Mouse (Mus musculus): ENCODE results near the gene Gsdma3.

Gsdma3 gene

DNA sequence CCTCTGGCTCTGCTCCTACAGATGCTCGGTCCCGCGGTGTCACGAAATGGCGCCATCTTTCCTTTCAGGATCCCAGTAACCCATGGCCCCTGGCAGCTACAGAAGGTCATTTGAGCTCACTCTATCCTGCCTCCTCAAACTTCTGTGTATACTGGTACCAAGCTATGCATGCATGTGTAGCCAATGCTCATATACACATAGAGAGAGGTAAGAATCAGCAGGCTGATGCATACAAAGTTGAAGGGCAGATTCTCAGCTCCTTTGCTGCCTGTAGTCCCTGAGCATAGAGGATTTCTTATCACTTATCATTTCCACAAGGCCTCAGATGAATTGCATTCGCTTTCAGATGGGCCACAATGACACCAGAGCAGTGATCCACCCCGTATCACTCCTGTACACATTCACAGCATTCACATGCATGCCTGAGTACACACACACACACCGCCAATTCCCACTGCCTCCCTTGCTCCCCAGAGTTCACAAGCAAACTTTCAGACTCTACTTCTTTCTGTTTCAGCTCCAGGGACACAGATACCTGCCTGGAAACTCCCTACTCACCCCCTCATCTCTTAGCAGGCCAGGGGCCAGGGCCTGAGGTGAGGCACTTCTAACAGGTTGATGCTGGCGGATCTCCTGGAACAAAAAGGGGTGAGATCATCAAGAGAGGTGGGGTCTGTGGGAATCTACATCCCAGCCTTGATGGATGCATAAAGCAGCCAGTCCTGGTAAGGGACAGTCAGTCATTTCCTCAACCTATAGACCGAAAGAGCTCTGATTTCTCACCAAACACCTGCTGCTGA, at the start of gene Gsdma3, which contains the start of gene Gm12355:
Gene Gsdma3, plus strand, starts transcription at position 750 of the 800 bp plus-strand sequence.
Gene Gm12355, minus strand, starts transcription at position 51 of the 800 bp plus-strand sequence.
- in situ Hi-C loops (cut with MboI, MseI) = no loop called here

DNA sequence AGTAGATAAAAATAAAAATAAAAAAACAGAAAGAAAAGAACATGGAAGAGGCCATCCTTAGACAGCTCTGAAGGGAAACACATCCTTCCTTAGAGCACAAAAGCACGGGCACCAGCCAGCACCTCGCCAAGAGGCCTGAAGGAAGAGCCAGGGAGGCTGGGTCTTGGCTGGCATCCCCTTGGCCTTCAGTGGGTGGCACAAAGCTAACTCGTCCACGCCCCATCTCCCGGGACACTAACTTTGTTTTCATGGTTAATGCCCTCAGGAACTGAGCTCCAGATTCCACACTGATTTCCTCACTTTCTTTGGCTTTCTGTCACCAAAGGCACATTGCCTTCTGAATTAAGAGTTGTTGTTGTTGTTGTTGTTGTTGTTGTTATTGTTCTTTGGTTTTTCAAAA, 48.4 kb upstream of the Gsdma3 start:
- in situ Hi-C loops (cut with MboI, MseI) = no loop called here

DNA sequence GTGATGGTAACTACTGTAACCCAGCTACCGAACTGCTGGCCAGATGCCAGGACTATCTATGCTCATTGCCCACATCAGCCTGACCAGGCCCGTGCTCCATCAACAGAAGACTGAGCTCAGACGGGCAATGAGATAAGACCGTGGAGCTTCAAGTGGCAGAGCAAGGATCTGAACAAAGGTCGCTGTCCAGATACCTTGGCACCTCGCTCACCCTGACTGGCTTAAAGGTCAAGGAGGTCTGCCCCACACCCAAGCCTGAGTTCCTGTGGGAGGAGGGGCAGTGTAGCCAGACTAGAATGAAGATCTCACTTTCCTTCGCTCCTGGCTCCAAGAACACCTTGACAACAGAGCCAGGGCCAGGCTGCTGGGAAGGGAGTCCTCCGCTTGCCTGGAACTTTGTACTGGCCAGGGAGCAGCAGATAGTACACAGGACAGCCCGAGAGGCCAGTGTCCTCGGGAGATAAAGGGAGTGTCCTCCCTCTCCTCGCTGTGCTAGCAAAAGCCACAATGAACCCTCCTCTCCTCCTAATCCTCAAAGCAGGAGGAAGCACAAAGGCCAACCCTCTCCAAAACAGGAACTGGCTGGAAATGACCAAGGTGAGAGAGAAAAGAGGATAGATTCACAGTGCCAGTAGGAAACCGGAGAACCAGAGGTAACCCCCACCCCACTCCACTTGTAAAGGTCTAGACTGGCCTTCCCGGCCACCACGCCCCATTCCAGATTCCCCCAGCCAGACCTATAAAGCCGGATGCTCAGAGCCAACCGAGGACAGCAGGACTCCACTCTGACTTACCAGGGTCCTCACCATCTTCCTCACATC, 45.6 kb upstream of the Gsdma3 start:
- in situ Hi-C loops (cut with MboI, MseI) = loop anchor here (10.0 kb wide), 1 partner anchor 54 kb away; no protein-coding TSS in a partner anchor

DNA sequence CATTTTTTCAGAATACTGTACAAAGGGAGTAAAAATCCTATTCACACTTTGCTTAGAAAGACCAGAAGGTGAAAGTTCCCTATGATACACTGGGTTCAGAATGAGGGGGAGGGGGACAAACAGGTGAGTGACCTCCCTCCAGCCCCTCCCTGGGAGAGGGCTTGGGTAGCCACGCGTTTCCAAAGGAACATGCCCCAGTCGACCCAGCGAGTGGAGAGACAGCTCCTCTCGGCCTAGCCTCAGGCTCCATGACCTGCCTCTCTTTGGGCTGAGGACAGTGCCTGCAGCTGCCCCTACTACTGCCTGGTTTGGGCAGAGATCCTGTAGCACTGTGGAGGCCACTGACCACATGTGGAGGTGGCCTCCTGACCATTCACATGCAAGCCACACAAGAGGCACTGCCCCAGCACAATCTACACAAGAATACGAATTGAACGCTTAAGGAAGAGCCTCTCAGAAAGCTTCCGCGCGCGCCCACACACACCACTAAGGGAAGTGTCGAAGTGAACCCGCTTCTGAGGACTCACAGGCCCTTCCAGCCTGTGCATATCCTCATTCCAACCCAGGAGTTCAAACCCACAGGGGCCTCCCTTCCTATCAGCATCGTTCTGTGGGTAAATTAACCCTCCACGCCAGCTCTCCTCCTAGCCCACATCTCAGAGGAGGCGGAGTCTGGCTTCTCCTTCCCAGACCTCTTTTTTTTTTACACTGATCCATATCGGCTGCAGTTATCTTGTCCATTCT, 44.7 kb upstream of the Gsdma3 start:
- in situ Hi-C loops (cut with MboI, MseI) = loop anchor here (10.0 kb wide), 1 partner anchor 53 kb away; no protein-coding TSS in a partner anchor

DNA sequence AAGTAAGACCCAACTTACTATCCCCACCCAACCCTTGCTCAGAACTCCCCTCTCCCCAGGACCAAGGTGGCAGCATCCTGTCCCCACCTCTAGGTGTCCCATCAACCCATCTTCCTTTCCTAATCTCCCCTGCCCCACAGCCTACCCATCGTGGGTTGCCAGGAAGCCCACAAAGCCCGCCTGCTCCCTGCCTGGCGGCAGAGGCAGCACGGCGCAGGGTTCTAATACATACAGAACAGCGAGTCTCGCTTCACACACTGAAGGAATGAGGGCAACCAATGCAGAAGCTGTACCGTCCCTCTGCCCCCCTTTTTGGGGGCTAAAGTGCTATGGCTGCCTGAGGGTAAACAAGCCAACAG, 44.2 kb upstream of the Gsdma3 start:
- in situ Hi-C loops (cut with MboI, MseI) = loop anchor here (10.0 kb wide), 1 partner anchor 53 kb away; no protein-coding TSS in a partner anchor

DNA sequence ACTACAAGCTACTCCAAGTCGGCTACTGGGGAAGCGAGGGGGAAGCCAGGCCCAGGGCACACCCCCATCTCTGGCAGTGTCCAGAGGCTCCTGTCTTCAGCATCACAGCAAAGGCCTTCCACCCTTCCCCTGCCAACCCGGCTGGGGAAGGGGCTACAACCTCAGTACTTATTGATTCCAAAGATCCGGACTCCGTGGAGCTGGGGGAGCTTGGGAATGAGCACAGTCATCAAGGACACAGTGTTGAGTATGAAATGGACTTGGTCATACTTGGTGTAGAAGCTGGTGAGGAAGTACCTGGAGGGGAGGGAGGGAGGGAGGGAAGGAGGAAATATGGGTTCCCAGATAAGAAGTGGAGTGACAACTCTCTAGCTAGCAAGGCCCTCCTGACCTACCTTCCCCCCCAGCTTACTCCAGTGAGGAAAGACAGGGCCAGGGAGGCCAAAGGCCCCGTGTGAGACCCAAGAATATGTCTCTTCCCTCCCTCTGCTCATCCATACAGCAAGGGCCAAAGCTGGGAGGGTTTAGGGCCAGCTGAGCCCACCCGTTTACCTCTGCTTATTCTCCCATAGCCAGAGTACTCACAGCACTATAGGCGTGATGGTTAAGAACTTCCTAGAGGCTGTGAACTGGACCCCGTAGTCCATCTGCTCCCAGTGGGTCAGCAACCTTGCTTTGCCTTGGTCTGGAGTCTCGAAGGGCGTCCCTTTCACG, 43.5 kb upstream of the Gsdma3 start:
- in situ Hi-C loops (cut with MboI, MseI) = loop anchor here (10.0 kb wide), 1 partner anchor 52 kb away; no protein-coding TSS in a partner anchor

DNA sequence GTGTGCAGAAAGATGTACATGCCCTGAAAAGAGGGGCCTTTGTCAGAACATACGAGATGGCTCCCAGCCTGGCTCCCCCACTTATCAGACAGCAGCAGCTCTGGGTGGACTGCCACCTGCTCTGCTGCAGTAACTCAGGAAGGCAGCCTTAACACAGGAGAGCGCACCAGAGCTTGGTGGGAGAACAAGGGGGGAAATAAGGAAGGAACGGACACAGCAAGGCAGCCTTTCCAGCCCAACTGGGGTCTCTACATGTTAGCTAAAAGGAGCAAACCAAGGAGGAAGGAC, 43.0 kb upstream of the Gsdma3 start:
- in situ Hi-C loops (cut with MboI, MseI) = loop anchor here (10.0 kb wide), 1 partner anchor 52 kb away; no protein-coding TSS in a partner anchor

DNA sequence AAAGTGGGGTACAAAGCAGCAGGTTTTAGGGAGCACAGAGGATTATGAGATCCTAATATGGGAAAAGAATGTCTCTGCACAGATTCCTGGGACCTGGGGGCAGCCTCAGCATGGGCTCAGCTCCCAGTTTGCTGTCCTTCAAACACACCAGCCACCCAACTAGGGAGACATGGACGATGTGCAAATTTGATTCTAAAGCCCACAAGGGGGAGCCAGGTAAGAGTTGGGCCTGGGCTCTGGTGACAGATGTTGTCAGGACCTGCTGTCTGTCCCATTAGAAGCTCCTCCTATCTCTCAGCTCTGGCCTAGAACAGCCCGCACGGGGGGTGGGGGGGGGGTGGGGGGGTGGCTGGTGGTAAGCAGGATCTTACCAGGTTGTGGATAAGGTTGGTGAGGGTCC, 42.6 kb upstream of the Gsdma3 start:
- in situ Hi-C loops (cut with MboI, MseI) = loop anchor here (10.0 kb wide), 1 partner anchor 51 kb away; no protein-coding TSS in a partner anchor

DNA sequence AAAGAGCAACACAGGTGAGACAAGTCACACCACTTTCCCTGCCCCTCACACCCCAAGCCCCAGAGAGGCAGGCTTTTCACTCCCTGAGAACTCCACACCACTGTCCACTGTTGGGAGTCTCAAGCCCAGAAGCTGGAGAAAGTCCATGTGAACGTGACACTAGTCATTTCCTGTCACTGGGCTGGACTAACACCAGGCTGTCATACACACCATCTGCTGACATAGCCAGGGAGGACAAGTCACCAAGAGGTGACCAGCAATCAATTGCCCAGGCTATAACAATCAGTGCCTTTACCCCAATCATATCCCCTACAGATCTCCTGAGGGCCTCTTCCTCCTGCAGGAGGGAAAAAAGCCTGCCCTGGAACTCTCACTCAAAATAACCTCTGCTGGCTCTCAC, 42.0 kb upstream of the Gsdma3 start:
- in situ Hi-C loops (cut with MboI, MseI) = loop anchor here (10.0 kb wide), 1 partner anchor 51 kb away; no protein-coding TSS in a partner anchor

DNA sequence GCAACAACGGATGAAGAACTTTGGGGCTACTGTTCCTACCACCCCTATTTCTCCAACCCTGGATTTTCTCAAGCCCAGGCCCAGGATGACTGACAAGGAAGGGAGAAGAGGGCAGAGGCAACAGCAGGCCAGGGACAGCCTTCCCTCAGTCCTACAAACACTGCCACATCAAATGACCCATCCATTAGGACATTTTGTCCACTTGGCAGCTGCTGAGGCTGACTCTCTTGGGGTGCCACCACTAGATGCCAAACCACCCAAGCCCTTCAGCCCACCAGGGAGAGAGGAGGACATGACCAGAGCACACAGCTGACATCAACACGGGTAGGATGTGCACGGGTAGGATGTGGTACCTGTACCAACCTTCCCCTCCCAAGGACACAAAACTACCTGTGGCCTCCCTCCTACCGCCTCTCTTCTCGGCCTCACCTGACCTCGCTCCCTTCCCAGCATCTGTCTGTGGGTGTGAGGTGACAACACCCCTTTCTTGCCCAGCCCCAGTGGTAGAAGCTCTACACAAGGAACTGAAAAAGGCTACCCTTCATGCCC, 41.5 kb upstream of the Gsdma3 start:
- in situ Hi-C loops (cut with MboI, MseI) = loop anchor here (5.0 to 10.0 kb wide), 2 partner anchors 32 to 50 kb away; partner anchors contain the start of gene Zpbp2

DNA sequence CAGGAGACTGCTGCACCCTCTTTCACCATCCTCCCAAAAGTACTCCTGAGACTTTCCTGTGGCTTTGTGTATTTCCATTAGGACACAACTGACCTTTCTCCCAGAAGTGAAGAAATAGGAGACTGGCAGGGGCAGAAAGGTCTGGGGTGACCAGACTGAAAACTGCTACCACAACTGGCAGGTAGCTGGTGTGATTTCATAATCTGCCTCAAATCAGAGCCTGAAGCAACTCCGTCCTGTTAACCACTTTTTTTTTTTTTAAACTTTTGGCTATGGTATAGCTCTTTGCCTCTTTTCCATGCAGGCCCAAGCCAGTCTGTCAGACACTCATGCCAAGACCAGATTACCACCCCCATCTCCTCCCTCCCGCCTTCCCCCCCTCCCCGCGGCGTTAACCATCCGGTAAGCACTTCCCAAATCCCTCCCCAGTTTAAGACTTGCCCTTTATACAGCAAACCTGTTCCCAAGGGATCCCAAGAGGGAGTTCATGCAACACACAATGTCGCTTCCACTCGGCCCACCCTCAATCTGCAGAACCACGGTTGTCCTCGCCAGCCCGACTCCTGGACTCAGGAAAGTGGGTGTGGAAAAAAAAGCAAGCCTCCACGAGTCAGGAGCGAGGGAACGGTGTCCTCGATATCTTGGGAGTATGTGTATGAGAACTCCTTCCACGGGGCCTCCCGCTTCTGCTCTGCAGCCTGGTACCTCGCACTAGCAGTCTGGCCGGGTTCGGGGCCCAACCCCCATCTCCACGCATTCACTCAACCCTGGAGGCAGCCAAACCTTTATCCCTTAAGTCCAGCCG, 39.9 kb upstream of the Gsdma3 start:
- in situ Hi-C loops (cut with MboI, MseI) = loop anchor here (5.0 to 10.0 kb wide), 2 partner anchors 34 to 49 kb away; partner anchors contain the start of gene Zpbp2

DNA sequence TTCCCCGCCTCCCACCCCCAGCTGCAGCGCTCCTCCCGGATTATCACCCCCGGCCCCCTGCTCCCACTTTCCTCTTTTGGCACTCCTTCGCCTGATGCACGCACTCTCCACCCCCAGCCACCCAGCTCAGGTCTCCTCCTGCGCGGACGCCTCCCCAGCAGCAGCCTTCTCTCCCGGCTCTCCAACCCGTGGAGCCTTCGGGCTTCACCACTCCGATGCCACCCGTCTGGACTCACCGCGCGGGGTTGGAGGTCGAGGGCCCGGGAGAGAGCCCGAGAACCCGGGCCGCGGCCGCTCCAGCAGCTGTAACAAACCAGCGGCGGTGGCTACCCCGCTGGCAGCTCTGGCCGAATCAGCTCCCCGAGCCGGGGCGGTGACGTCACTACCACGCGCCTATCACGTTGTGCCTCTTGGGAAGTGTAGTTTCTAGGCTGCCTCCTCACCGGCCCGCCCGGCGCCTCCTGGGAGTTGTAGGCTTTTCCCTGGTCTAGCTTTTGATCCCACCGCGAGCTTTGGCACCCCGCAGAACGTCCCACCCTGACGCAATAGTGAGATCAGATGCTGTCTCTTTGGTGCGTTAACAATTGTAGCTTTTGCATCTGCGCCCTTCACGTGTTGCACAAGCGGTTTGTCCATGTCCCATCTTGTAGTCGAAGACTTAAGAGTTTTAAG, 39.1 kb upstream of the Gsdma3 start, which contains the start of gene Ormdl3:
Gene Ormdl3, minus strand, starts transcription at position 477 of the 672 bp plus-strand sequence.
- in situ Hi-C loops (cut with MboI, MseI) = loop anchor here (5.0 to 10.0 kb wide), 2 partner anchors 35 to 48 kb away; partner anchors contain the start of gene Zpbp2

DNA sequence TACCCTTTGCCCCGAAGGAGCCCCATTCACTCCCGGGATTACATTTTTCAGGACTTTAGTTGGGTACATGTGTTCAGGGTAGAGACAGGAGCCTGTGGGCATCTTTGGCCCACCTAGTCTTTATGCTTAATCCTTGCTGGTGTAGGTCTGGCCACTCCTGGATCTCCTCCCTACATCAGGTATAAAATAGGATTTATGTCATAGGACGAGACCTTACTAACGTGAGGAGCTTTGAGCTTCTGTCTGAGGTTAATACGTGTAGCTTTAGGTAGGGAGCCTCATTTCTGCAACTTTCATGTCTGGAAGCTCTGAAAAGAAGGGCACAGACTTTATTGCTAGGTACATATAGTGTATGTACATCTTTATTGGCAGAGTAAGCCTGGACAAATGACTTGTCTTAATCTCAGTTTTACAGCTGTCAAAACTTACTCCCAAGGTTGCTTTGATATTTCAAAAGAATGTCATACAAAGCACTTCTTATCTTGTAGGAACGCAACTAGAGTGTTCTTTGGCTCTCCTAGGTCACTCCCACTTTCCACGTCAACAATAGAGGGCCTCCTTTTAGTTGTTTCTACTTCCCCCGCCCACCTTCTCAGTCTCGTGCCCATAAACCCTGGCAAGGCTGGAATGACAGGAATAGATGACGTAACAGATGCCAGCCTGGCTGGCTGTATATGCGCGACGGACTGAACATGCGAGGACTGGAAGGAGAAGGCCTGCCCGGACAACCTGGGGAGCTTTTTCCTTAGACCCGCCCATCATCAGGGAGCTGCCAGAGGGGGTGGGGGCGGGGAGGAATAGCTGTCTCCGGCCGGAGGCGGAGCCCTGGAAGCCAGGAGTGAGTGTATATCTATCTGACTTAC, 38.2 kb upstream of the Gsdma3 start:
- in situ Hi-C loops (cut with MboI, MseI) = loop anchor here (5.0 to 10.0 kb wide), 2 partner anchors 36 to 47 kb away; partner anchors contain the start of gene Zpbp2

DNA sequence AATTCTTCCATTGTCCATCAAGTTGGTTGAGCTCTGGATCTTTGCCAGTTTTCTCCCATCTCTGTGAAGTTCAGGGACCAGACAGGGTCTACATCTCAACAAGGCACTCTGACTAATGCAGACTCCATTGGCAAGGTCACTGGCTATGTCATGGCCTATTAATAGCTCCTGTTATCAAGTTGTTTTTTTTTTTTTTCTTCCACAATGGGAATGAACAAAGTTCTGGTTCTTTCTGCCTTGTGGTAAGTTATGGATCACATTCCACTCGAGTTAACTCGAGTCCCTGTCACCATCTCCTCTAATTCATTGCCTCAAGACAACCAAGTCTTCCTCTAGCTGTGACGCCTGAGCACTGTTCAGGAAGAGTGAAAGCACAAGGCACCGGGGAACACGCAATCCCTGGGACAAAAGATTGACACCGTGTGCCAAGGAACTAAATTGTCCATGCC, 37.3 kb upstream of the Gsdma3 start:
- in situ Hi-C loops (cut with MboI, MseI) = loop anchor here (5.0 to 10.0 kb wide), 2 partner anchors 37 to 46 kb away; partner anchors contain the start of gene Zpbp2

DNA sequence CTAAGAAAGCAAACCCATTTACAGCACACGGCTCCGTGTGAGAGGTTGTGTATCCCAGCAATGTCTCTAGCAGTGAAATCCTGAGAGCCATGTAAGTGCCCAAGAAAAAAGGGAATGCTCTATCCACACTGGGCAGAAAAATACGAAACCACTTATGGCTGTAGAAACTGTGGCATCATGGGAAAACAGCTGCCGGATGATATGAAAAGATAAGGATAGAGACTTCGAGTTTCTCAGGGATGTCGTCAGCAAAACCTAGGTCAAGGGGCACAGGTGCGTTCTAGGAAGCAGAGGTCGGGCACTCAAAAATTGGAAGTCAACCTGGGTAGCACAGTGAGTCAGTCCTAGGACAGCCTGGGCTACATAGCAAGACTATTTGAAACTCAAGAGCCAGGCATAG, 36.9 kb upstream of the Gsdma3 start:
- in situ Hi-C loops (cut with MboI, MseI) = loop anchor here (5.0 to 10.0 kb wide), 2 partner anchors 37 to 45 kb away; partner anchors contain the start of gene Zpbp2

DNA sequence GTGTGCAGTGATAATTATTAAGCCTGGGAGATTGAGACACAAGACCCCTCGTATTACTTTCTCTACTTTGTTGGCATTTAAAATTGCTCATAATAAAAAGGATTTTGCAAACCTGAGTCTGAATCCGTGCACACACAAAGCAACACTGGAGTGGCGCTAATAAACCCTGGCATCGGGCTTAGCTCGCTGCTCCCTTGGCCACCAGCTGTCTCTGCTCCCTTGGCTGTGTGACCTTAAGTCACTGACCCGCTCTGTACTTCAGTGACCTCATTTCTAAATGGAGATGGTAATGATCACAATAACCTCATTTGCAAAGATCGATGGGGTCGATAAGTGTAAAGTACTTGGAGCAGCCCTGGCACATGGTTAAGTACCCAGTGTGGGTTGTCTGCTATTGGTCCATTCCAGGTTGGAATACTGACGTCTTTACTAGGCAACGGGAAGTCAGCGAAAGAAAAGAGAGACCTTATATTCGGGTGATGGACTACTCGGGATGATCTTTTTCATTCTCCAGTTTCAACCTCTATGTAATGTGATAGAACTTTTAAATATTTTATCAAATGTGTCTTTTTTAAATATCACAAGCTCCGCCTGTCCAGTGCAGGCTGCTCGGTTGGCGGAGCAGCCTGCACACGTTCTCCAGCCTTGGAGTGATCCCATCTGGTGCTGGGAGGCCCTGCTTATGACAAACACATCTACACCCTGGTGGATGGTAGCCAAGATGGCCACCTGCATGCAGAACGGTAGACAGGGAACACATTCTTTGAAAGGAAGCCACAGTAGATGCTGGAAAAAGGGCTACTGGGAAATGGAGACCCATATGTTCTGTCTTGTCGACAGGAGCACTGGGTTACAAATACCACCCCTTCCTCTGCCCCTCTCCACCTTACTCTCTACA, 35.4 kb upstream of the Gsdma3 start:
- in situ Hi-C loops (cut with MboI, MseI) = no loop called here

DNA sequence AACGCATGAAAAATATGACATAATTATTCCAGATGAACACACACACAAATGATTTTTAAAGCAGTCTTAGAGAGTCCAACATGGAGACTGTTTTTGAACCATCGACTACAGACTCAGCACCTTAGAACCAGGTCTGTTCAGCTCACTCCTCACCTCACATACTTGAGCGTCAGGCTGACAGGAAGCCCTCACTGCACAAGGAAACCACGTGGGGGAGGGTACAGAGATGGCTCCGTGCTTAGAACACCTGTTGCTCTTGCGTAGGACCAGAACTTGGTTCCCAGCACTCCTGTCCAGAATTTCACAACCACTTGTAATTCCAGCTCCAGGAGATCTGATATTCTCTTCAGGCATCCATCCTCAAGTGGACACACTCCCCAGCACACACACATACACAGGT, 31.1 kb upstream of the Gsdma3 start:
- in situ Hi-C loops (cut with MboI, MseI) = no loop called here
